Mouse (Mus musculus) spleen, adult 12 weeks (tissue): ENCODE measurements around the gene Tubb2b.
"Not testable (repeated sequence)": the region's sequence is repeated elsewhere in the genome, so short reads cannot be mapped to it uniquely, and the experiment has no call there.

Source experiments
- DNase-seq: peaks from one replicate; pipeline ENCODE4 v3.0.0; 2022; ENCODE audit warnings: low spot score

Gene Tubb2b

DNA sequence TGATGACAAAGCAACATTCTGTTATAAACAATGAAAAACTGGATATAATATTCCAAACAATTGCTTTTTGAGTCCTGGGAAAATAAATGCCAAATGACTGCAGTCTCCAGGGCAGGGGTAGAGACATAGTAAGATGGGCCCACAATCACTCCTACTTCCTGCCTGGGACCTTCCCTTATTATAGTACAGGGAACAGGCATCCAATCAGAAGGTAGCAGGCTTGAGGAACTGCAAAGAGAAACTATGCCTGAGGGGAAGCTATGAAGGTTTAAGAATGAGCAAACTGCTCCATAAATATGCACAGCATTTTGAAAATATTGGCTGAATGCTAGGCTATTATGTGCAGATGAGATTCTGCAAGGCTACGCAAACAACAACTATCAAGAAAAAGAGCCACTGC lies 23.3 kb downstream of the Tubb2b start:
- DNase-seq = no peak

DNA sequence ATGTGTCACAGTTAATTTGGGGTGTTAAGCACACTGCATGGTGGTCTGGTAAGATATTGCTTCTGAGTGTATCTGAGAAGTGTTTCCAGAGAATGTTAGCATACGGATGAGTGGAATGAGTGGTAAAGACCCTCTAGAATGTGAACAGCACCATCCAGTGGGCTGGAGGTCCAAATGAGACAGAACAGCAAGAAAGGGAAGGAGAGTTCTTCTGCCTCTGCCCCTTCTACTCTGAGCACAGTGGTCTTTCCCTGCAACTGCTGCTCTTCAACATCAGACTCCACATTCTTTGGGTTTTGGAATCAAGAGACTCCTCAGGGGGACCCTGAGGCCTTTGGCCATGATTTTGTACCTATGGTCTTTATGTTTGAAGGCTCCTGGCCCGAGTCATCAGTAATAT lies 24.0 kb downstream of the Tubb2b start:
- DNase-seq = no peak

GRCm38 (mm10) chr13:34105364-34105763 lies 24.9 kb downstream of the Tubb2b start:
- no peak for DNase-seq

GRCm38 (mm10) chr13:34101908-34102307 lies 28.4 kb downstream of the Tubb2b start:
- DNase-seq = no peak

DNA sequence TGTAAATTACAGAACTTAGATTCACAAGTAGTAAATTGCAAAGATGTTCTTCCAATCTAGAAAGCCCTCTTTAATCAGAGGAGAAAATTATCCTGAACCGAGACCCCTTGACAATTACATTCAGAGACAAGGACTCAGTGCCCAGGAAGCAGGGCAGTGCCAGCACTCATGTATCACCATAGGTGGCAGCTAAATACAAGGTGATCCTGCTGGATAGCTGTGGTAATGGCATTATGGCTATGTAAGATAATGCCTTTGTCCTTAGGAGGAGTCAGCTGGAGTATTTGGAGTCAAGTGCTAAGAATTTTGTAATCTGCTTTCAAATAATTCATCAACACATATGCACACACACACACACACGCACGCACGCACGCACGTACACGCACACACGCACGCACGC lies 29.0 kb downstream of the Tubb2b start:
- no peak for DNase-seq

DNA sequence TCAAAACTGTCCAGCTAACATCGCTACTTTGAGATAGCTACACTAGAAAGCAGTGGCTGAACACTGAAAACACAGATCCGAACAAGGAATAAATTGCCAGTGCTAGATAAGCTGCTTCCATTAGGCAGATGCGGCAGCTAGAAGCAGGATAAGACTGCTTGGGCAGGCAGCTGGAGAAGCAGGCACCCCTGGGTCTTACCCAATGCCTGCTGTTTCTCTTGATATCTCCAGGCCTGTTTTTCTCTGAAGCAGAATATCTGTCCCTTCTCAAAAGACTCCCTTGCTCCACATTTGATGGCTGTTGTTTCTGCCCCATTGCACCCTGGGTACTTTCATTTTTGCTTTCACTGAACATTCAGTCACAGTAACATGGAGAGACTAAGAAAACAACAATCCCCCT lies 29.5 kb downstream of the Tubb2b start:
- DNase-seq = no peak

DNA sequence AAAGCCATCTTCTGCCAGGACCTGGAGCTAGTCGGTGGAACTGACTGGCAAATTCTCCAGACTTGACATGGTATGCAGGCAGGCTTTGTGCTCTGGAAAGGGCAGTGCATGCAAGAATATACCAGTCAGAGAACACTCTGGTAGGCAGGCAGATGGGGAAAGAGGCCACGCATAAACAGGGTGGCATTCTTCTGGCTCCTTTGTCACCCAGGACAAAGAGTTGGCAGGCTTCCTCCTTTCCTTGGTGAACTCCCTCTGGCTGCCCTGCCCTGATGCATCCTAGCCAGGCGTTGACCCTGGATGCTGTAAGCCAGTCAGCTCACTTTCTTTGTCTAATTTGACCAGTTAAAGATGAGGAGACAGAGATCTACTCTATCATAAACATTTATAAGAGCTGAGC lies 33.2 kb downstream of the Tubb2b start:
- no peak for DNase-seq

- DNase-seq = no peak
Measured at GRCm38 (mm10) chr13:34096455-34096854, 33.8 kb downstream of the Tubb2b start.

DNA sequence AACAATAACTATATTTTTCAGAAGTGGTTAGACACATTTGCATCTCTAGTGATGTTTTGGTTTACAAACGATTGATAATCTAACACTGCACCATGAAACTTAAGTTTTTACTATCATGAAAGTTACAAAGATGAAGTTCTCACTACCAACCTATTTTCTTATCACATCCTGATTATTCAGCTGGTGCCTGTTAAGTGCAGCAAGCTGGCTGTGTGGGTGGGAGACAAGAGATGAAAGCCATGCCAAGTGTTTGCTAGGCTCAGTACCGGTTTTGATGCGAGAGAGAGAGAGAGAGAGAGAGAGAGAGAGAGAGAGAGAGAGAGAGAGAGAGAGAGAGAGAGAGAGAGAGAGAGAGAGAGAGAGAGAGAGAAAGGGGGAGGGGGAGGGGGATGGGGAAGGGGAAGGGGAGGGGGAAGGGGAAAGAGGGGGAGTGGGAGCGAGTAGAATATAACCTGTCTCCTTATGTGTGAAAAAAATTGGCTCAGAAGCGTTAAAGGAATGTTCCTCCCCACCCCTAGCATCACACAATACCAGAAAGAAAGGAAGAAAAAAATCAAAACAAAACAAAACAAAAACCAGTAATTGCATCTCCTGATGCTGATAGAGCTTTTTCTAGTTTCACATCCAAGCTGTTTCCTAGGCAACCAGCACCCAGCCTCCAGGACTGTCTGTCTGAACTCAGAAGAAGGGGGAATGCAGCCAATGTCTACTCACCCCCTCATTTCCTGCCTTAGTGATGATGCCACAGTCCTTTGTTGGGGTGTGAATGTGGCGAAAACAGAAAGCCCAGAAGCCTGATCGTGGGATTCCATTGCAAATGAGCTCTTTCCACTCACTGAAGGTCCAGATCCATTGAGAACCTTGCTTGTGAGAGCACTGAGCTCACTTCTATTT lies 34.5 kb downstream of the Tubb2b start:
- no peak for DNase-seq

GRCm38 (mm10) chr13:34089358-34089757 lies 40.9 kb downstream of the Tubb2b start:
- DNase-seq = no peak

- no peak for DNase-seq
Measured at GRCm38 (mm10) chr13:34088871-34089288, 41.4 kb downstream of the Tubb2b start.

DNA sequence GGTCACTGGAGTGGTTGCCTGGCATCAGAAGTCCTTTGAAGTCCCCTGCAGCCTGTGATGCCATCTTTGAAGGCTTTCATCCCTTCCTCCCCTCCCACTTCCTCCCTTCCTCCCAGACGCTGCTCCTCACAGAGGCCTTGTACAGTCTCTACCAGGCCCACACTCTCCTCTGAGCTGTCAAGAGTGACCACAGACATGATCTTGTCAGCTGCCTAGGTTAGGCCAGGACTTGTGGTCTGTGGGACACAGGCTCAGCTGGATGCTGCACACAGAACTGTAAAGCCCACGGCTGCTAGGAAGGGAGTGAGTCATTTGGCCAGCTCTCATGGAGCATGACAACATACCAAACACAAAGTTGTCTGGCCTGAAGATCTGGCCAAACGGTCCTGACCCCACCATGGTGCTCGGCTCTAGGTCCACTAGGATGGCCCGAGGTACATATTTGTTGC lies 42.0 kb downstream of the Tubb2b start:
- not testable (repeated sequence) for DNase-seq

DNA sequence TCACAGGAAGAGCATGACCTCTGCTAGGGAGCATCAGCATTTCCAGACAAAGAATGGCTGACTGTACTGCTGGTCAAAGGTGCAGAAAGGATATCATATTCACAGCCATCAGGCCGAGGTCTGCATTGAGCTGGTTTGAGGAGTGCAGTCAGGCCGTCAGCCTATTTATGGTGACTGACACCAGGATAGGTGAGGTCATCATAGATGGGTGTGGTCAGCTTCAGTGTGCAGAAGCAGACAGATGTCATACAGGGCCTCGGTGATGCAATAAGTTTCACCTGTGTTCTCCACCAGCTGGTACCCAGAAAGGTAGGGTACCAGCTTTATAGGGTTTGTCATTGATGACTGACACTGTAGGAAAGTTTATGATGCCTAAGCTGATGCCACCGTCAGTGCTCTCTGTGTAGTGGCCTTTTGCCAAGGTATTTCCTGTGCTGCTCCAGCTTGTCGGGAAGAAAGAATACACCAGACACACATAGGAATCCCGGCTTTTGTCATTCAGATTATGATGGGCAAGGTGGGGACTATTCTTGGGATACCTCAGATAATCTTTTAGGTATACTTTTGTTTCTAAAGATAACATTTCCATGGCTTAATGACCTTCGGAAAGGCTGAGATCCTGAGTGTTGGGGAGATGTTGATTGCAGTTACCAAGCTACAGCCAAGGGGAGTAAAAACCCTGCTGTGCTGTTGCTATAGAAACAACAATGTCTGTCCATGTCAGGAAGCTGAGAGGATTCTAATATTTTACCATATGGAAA lies 43.0 kb downstream of the Tubb2b start:
- DNase-seq = no peak

- no peak for DNase-seq
Measured at GRCm38 (mm10) chr13:34084026-34084750, 46.1 kb downstream of the Tubb2b start.

- DNase-seq = no peak
Measured at GRCm38 (mm10) chr13:34081926-34082325, 48.3 kb downstream of the Tubb2b start.

GRCm38 (mm10) chr13:34079801-34080200 lies 50.5 kb downstream of the Tubb2b start:
- DNase-seq = no peak

GRCm38 (mm10) chr13:34078500-34079280 lies 51.6 kb downstream of the Tubb2b start:
- DNase-seq = no peak

- DNase-seq = peak; percentile 90
Measured at GRCm38 (mm10) chr13:34077492-34078271, 52.6 kb downstream of the Tubb2b start, which contains the start of gene Tubb2a. Gene Tubb2a, minus strand, starts transcription at chr13:34078007.
